Mouse (Mus musculus) retina, adult 2 months (tissue): ENCODE measurements around the gene Hoxd3.

Source experiments
- DNase-seq: peaks from one replicate; pipeline ENCODE4 v3.0.0-alpha.2; 2012; ENCODE audit warnings: low read depth, low spot score

Gene Hoxd3

GRCm38 (mm10) chr2:74741252-74741978 lies 29.7 kb downstream of the Hoxd3 start:
- no peak for DNase-seq

- DNase-seq = no peak
Measured at GRCm38 (mm10) chr2:74741979-74742277, 30.2 kb downstream of the Hoxd3 start.

DNA sequence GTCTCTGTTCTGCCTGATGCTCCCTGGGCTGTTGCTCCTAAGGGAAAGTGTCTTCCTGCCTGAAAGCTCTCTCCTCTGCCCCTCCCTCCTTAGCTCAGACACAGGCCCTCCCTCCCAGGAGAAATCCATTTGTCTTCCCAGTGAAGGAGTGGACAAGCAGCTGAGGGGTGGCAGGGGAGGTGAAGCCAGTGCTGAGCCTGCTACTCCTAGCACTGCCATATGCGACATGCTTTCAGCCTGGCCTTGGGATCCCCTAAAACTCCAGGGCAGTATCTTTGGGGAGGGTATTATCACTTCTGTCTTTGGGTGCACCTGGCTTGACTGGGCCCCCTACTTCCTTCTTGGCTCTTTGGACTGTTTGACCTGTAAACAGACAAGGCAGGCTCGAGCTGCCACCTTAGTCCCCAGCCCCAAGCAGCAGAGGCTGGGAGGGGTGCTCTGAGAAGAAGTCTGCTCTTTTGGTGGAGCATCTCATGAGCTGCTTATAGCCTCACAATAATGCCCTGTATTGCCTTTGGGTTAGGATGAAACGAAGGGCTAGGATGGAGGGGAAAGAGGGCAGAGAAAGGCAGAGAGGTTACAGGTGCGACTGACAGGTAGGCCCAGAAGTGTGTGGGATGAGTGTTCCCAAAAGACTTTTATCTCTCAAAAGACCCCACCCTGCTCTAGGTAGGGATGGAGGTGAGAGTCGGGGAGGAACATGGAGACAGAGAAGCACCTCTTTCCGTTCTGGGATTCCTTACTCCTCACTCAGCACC lies 34.0 kb downstream of the Hoxd3 start:
- DNase-seq = no peak

DNA sequence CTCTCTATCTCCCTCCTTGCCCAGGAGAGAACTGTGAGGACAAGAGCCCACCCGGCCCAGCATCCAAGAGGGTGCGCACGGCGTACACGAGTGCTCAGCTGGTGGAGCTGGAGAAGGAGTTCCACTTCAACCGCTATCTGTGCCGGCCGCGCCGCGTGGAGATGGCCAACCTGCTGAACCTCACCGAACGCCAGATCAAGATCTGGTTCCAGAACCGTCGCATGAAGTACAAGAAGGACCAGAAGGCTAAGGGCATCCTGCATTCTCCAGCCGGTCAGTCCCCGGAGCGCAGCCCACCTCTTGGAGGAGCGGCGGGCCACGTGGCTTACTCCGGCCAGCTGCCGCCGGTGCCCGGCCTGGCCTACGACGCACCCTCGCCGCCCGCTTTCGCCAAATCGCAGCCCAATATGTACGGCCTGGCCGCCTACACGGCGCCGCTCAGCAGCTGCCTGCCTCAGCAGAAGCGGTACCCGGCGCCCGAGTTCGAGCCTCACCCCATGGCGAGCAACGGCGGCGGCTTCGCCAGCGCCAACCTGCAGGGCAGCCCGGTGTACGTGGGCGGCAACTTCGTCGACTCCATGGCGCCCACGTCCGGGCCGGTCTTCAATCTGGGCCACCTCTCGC lies 34.7 kb downstream of the Hoxd3 start:
- DNase-seq = no peak

- no peak for DNase-seq
Measured at GRCm38 (mm10) chr2:74747006-74747405, 35.3 kb downstream of the Hoxd3 start.

DNA sequence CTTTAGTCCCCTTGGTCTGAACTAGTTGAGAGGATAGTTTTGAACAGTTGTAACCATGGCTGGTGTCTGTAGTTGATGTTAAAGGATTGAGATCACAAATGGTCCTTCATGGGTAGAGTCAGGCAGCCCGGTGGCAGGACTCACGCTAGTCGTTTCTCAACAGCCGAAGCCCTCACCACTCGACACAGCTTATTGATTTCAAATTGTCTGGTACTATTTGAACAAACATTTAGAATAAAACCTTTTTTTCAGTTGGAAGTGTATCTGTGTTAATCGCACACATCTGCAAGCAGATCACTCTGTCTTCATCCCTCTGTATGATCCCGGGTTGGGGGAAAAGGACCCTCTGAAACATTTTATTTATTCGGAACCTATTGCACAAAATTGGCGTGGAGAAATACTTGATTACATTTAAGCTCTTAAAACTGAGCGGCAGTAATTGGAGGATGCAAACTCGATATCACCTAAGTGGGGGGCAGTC lies 36.0 kb downstream of the Hoxd3 start:
- DNase-seq = no peak

DNA sequence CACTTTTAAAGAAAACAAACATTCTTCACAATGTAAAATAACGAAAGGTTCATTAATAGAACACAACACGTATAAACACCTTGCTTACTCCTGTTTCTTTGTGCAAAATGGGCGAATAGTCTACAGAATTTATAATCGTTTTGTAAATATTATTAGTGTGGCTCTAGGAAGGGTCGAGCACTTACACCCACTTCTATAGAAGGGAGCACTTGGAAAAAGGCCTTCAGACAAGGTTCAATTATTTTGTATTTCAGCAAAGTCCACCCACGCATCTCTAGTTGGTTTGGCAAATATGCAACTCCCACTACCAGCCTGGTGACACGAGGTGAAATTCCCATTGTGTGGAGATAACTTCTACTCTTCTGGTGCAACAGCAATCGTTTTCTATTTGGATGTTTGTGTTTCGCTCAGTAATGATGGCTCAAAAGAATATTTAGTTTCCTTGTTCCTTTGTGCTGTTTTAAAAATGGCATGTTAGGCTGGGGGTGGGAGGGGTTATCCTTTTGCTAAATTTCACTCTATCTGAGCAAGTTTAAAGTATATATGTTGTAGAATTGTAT lies 36.8 kb downstream of the Hoxd3 start:
- DNase-seq = no peak

- DNase-seq = no peak
Measured at GRCm38 (mm10) chr2:74749337-74750121, 37.8 kb downstream of the Hoxd3 start.

DNA sequence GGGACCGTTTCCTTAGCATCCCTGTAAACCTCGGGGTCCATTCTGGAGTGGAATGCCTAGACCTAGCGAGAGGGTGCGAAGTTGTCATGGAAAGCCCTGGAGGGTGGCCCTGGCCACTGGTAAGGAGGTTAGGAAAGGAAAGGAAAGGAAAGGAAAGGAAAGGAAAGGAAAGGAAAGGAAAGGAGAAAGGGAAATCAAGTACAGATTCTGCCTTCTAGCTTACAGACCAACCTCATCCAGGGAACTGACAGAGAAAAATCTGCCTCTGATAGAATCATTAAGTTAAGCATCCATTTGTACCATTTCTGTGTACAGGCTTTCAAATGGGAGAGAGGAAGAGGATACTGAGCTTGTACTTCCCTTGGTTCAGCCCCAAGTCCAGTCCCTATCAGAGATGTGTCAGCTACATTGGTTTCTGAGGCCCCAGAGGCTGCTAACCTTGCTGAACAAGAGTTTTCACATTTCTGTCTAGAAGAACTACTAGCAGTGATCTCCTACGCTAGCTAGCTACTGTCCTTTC lies 39.1 kb downstream of the Hoxd3 start:
- DNase-seq = no peak

GRCm38 (mm10) chr2:74751861-74752260 lies 40.1 kb downstream of the Hoxd3 start:
- DNase-seq = no peak

DNA sequence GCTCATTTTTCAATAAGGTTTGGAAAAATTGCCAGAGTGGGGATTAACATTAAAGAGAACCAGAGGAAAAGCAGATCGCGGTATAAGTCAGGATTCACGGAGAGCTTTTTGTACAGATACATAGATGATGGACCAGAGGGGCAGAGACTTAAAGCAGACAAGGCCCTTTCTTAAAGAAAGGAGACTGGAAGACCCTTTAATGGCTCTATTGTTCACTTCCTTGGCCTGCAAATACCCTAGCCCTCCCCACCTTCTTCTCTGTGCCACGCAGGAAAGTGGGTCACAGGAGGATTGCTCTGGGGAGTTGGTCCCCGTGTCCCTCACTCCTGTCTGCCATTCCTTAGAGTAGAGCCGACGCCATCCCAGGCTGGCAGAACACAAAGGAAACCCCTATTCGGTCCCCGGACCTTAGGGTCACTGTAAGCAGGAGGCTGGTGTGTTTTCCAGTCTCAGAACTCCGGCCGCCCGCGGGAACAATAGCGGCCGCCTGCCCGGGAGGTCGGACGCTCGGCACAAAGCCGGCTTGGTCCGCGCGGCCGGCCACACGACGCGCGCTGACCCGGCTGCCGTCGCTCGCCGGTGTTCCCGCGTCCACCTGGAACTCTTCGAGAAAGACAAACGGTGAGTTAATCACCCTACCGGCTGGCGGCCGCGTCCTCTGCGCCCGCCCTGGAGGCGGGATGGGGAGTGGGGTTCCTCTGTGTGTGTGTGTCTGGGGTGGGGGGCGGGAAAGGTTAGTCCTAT lies 40.9 kb downstream of the Hoxd3 start:
- no peak for DNase-seq

GRCm38 (mm10) chr2:74753175-74753523 lies 41.4 kb downstream of the Hoxd3 start:
- no peak for DNase-seq

GRCm38 (mm10) chr2:74753711-74754110 lies 42.0 kb downstream of the Hoxd3 start:
- no peak for DNase-seq

DNA sequence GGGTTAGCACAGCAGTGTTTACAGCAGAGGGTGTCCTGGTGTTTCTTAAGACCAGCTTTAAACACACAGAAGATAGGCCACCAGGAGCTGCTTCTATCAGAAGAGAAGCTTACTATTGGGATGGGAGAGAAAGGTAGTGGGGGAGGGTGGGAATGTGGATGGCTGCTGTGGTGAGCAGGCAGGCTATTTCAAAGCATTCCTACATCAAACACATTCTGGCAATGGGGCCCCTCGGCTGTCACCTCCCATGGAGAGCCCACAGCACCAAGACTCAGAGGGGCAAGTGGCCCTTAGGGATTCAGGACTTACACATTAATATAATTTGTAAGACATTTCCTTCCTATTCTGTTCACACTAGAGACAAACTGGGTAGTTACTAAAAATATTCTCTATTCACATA lies 48.4 kb downstream of the Hoxd3 start:
- no peak for DNase-seq

DNA sequence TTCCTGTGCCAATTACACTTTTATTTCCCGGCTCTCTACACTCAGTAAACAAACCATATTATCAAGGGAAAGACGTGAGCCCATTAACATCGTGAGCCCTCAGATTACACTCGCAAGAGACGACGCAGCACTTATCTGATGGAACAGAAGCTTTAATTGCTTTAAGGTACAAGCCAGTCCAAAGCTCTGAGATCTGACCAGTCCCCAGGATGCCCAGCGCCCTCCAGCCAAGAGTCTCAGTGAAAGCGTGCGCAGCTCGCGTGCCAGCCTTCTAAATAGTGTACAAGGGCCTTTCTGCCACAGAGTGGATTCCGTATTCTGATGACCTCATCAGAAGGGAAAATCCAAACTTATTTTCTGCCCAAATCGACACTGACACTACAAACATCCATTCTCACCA lies 50.2 kb downstream of the Hoxd3 start:
- no peak for DNase-seq

DNA sequence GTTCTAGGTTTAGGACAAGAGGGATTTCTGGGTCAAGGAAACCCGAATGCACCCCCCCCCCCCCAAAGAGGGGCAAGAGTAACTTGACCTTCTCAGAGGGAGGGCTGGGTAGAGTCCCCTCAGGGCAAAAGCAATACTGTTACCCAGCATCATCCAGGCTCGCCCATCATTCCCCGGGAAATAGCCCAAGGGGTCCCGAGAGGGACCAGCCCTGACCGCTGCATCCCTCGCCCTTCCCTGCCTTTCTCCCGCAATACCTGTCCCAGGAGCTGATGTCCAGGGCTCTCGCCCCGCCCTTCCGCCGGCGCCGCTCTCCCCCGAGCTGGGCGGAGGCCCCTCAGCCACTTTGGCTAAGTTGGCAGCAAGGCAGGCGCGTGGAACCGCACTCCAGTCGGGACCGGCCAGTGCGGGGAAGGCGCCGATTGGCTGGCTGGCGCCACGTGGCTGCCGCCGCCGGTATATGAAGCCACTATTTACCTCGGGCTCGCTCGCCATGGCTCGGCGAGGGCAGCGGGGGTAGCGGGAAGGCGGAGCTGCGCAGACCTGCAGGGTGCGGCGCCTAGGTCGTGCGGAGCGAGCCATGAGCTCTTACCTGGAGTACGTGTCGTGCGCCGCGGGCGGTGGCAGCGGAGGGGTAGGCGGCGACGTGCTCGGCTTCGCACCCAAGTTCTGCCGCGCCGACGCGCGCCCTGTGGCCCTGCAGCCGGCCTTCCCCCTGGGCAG lies 51.0 kb downstream of the Hoxd3 start, which contains the start of gene Hoxd1:
Gene Hoxd1, plus strand, starts transcription at position 459 of the 723 bp plus-strand sequence.
- DNase-seq = no peak

DNA sequence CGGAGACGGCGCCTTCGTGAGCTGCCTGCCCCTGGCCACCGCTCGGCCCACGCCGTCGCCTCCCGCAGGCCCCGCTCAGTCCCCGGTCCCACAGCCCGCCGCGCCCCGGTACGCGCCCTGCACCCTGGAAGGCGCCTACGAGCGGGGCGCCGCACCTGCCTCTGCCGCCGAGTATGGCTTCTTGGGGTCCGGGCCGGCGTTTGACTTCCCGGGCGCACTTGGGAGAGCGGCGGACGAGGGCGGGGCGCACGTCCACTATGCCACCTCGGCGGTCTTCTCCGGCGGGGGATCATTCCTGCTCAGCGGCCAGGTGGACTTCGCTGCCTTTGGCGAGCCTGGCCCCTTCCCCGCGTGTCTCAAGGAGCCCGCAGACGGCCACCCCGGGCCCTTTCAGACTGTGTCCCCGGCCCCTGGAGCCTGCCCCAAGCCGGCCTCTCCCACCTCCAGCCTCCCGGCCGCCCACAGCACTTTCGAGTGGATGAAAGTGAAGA lies 51.6 kb downstream of the Hoxd3 start:
- no peak for DNase-seq

DNA sequence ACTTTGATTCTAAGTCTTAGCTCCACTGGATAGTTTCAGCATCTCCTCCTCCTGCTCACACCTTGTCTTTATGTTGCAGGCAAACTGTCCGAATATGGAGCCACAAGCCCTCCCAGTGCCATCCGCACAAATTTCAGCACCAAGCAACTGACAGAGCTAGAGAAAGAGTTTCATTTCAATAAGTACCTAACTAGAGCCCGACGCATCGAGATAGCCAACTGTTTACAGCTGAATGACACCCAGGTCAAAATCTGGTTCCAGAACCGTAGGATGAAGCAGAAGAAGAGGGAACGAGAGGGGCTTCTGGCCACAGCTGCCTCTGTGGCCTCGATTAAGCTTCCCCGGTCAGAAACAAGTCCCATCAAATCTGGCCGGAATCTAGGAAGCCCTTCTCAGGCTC lies 52.2 kb downstream of the Hoxd3 start:
- no peak for DNase-seq

GRCm38 (mm10) chr2:74774359-74774758 lies 62.6 kb downstream of the Hoxd3 start:
- no peak for DNase-seq
